Mouse (Mus musculus) Patski (cell line): ENCODE measurements around the gene Slc25a25. TPM values are rescaled to one million over a fixed set of nuclear protein-coding genes. Genes with fewer than 3 reads are reported as not detected.

Source experiments
- ATAC-seq: fragments of 100-300 bp; one replicate; pipeline ENCODE4 v1.8.0; 2021
- CTCF ChIA-PET: fragments of 350-600 bp; sonication (Branson Sonifier 250); formaldehyde crosslinking; loops from one replicate; lab custom pipeline; 2022; ENCODE audit warnings: inconsistent platforms; lab: Charles Lee
- POLR2A ChIA-PET: fragments of 350-600 bp; sonication (Branson Sonifier 250); formaldehyde crosslinking; loops from one replicate; lab custom pipeline; 2022; ENCODE audit warnings: antibody characterized with exemption, inconsistent platforms; lab: Charles Lee
- DNase-seq: peaks from one replicate; pipeline ENCODE4 v3.0.0-alpha.2; 2011; ENCODE audit warnings: low read depth, low spot score
- H3K27me3 ChIP-seq: fragments of 371-371 bp; one replicate; pipeline ENCODE4 v1.5.1; 2021
- CTCF ChIP-seq: fragments of 100-300 bp; IDR thresholded peaks from one replicate; pipeline ENCODE4 v1.5.1; 2021
- in situ Hi-C: fragments of 300-500 bp; cut with MboI; formaldehyde crosslinking; loops from 3 replicates; pipeline ENCODE4 v1.11.1; 2018; ENCODE audit warnings: low pct_unique_long_range_greater_than_20kb, mixed read lengths
- polyA plus RNA-seq: library from polyadenylated mRNA; unstranded; gene quantifications from one replicate; pipeline ENCODE4 v1.2.3, GENCODE M21; 2021

Gene Slc25a25
- polyA plus RNA-seq, 1 experiment from 2014 or later, result 18.5 TPM

DNA sequence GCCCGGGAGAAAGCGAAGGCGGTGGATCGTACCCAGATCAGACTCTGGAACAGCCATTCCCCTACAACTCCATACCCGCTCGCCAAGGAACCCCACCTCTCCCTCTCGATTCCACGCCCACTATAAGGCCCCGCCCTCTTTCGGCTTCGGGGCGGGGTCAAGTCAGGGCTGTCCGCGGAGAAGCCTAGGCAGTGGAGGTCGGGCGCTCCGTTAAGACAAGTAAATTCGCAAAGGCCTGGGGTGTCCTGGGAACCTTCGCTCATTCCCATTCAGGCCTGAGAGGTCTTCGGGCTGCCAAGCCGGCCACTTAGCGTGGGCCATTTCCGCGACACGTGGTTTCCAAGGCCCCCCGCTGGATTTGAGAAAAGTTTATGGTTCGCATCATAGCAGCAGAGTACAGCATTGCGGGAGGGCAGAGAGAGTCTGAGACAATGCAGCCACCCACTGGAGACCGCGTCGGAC, 55.7 kb downstream of the Slc25a25 start, which contains the start of gene Ptges2:
Ptges2 (plus strand) TSS at position 413 of the 462 bp plus-strand sequence.
- DNase-seq, result no peak
- in situ Hi-C loops, result loop anchor here (5.0 kb wide), 1 partner anchor 177 kb away; the partner anchor contains the start of genes Dpm2 and Pip5kl1
- ChIA-PET POLR2A (interaction anchor here (1.0 kb wide), 1 partner anchor 32 kb away, joined by 4 read pairs; no protein-coding TSS in a partner anchor), CTCF (no interaction called here)
- TF ChIP-seq CTCF, result no peak
- no peaks in the 10 kb centered on the region for H3K27me3 ChIP-seq
- peak; percentile 67 for ATAC-seq

DNA sequence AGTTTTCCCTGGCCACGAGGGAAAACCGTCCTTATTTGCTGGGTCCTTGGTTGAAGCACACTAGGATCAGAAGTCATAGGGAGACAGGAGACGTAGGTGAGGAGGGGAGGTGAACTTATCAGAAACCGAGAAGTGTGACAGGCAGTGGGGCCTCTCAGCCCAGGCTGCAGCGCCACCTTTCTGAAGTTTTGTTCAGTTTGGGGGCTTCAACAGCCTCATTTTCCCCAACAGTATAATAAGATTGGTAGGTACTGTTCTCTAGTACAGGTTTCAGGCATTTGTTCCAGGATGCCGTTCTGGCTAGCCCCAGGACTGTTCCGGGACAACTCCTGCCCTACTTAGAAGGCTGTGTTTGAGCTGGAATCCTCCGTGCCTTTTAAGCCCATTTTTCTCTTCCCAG, 56.3 kb downstream of the Slc25a25 start:
- no peak for TF ChIP-seq CTCF
- DNase-seq, result no peak
- ChIA-PET CTCF (no interaction called here), POLR2A (interaction anchor here (1.0 kb wide), 1 partner anchor 31 kb away, joined by 4 read pairs; no protein-coding TSS in a partner anchor)
- no peaks in the 10 kb centered on the region for H3K27me3 ChIP-seq
- in situ Hi-C loops, result loop anchor here (5.0 kb wide), 1 partner anchor 177 kb away; the partner anchor contains the start of genes Dpm2 and Pip5kl1
- no peak for ATAC-seq

DNA sequence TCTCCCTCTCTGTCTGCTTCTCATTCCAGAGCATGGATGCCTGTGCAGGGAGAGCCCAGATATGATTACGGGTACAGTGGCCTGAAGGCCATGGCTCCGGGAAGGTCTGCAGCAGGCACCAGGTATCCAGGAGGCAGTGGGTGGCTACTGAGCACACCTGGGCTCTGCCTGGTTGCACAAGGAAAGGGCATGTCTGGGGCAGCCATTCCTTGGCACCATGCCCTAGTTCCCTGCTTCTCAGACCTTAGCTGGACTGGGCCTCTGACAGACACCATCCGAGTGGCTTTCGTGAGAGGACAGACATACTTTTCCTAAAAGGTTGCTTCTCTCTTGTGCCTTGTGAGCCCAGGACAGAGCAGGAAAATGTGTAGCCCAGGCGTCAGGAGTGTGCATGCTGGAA, 59.2 kb downstream of the Slc25a25 start:
- H3K27me3 ChIP-seq, result no peaks in the 10 kb centered on the region
- ATAC-seq, result no peak
- TF ChIP-seq CTCF, result no peak
- ChIA-PET CTCF (no interaction called here), POLR2A (no interaction called here)
- in situ Hi-C loops, result no loop called here
- DNase-seq, result no peak

DNA sequence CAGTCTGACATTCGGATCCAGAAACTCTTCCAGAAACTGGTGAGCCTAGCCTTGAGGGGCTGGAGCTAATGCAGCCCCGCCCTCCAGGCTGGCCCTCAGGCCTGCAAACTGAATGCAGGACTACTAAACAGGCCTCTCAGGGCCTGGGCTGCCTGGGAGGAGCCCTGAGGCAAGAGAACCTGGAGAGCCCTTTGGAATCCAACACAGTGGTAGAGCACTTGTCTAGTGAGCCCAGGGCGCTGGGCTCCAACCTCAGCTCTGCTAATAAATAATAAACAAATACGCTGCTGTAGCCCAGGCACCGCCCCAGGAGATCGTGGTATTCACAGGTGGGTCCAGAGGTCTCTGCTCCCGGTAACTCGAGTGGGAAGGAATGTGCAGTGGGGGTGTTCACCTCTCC, 60.4 kb downstream of the Slc25a25 start:
- DNase-seq, result no peak
- no peak for TF ChIP-seq CTCF
- ChIA-PET POLR2A (no interaction called here), CTCF (no interaction called here)
- ATAC-seq, result no peak
- in situ Hi-C loops, result no loop called here
- H3K27me3 ChIP-seq, result no peaks in the 10 kb centered on the region

DNA sequence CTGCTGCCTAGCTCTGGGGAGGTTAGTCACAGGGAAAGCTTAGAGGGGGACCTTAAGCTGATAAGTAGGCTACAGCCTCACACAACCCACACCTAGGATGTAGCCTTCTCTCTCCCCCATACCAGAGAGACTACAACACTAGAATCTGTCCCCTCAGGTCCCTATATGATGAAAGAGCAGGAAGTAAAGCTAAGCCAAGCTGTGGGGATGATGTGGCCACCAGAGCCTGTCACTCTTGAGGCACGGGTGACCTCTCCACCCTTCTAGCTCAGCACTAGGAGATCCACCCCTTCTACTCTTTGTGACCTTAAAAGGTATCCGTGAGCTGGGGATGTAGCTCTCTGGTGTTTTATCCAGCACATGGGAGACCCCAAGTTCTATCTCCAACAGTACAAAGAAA, 62.1 kb downstream of the Slc25a25 start:
- in situ Hi-C loops, result no loop called here
- no peak for ATAC-seq
- DNase-seq, result no peak
- ChIA-PET POLR2A (no interaction called here), CTCF (no interaction called here)
- H3K27me3 ChIP-seq, result no peaks in the 10 kb centered on the region
- TF ChIP-seq CTCF, result no peak

GRCm38 (mm10) chr2:32387706-32388490, 63.3 kb downstream of the Slc25a25 start, which contains the start of gene Lcn2:
TSS of gene Lcn2 (minus strand) at chr2:32388252.
- ATAC-seq (peak; percentile 10), DNase-seq (no peak)
- no peaks in the 10 kb centered on the region for H3K27me3 ChIP-seq
- in situ Hi-C loops, result no loop called here
- ChIA-PET CTCF (no interaction called here), POLR2A (no interaction called here)
- no peak for TF ChIP-seq CTCF

GRCm38 (mm10) chr2:32382689-32383088, 68.6 kb downstream of the Slc25a25 start:
- ATAC-seq, result no peak
- in situ Hi-C loops, result no loop called here
- no peak for TF ChIP-seq CTCF

GRCm38 (mm10) chr2:32381775-32382223, 69.4 kb downstream of the Slc25a25 start, which contains the start of gene 1110008P14Rik:
TSS of gene 1110008P14Rik (minus strand) at chr2:32381938.
- H3K27me3 ChIP-seq, result no peaks in the 10 kb centered on the region
- ChIA-PET POLR2A (interaction anchor here (0.6 kb wide), 1 partner anchor 190 kb away, joined by 3 read pairs; no protein-coding TSS in a partner anchor), CTCF (interaction anchor here (1.4 to 2.5 kb wide), 2 partner anchors 23 to 105 kb away, joined by 3 to 8 read pairs; no protein-coding TSS in a partner anchor)
- in situ Hi-C loops, result no loop called here
- DNase-seq, result no peak
- ATAC-seq, result peak; percentile 78
- TF ChIP-seq CTCF, result no peak

More at GRCm38 (mm10) chr2:32382689-32383088, 68.6 kb downstream of the Slc25a25 start:
- ChIA-PET POLR2A (interaction anchor here (0.6 kb wide), 1 partner anchor 189 kb away, joined by 3 read pairs; no protein-coding TSS in a partner anchor), CTCF (interaction anchor here (2.5 kb wide), 1 partner anchor 22 kb away, joined by 8 read pairs; no protein-coding TSS in a partner anchor)
- H3K27me3 ChIP-seq, result no peaks in the 10 kb centered on the region
- DNase-seq, result no peak

DNA sequence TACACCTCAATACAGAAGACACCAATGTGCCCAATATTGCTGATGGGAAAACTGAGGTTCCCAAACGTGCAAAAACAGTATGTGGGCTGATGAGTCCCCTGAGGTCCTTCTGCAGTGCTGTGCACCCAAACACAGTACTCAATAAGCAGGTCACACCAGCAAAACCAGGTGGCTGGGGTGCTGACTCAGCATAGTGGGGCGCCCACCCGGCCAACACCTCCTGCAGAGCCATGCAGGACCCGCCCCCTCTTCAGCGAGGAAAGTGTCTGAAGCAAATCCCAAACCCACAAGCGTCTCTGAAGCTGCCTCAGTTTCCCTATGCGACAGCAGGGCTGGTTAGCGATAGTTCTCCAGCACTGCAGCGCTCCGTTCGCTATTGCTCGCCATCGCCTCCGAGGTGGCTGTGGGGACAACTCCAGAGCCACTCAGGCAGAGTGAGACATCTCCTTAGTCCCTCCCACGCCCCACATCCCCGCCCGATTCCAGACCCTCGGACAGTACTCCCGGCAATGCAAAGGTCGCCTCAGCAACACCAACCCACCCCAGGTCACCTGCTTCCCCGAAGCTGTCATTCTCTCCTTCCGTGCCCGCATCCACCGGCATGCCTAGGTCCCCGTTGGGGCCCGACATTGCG, 70.0 kb downstream of the Slc25a25 start:
- in situ Hi-C loops, result no loop called here
- ATAC-seq, result peak; percentile 17

DNA sequence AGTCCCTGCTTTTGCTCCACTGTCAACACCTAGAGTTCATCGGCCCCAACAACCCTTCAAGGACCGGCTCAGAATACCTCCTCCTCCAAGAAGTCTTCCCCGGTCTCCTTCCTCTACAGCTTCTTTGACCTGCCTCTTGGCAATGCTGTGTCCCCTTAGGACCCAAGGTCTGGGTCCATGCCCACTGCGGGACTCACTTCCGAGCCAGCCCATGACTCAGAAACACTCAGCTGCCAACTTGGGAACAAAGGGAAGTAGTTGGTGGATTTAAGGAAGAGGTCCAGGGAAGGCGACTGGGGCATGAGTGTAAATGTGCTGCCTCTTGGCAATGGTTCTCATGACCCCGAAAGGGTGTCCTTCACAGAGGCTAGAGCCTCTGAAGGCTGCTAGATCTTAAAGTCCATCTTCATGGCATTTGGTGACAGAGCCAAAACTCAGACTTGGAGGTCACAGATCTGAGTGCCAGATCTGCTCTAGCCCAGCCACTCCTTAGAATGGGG, 71.2 kb downstream of the Slc25a25 start:
- POLR2A ChIA-PET, result interaction anchor here (1.3 kb wide), 1 partner anchor 9 kb away, joined by 5 read pairs; no protein-coding TSS in a partner anchor

More for the DNA sequence above, 70.0 kb downstream of the Slc25a25 start:
- H3K27me3 ChIP-seq, result no peaks in the 10 kb centered on the region
- no peak for DNase-seq
- CTCF ChIA-PET, result interaction anchor here (1.4 to 2.5 kb wide), 2 partner anchors 24 to 106 kb away, joined by 3 to 8 read pairs; no protein-coding TSS in a partner anchor
- POLR2A ChIA-PET, result interaction anchor here (0.6 kb wide), 1 partner anchor 190 kb away, joined by 3 read pairs; no protein-coding TSS in a partner anchor
- no peak for TF ChIP-seq CTCF

More for the DNA sequence above, 71.2 kb downstream of the Slc25a25 start:
- CTCF ChIA-PET, result interaction anchor here (1.5 kb wide), 1 partner anchor 106 kb away, joined by 5 read pairs; no protein-coding TSS in a partner anchor
- H3K27me3 ChIP-seq, result no peaks in the 10 kb centered on the region
- no peak for TF ChIP-seq CTCF
- DNase-seq (no peak), ATAC-seq (no peak)
- in situ Hi-C loops, result no loop called here
